Mouse (Mus musculus) myocyte (in vitro differentiated cells): ENCODE data around the gene Camk1g.

Experiments used
- CEBPB ChIP-seq: IDR thresholded peaks from 2 replicates; pipeline ENCODE4 v1.6.1; 2011; ENCODE audit warnings: mild to moderate bottlenecking, moderate library complexity; ENCODE audit not compliant: poor library complexity, insufficient read depth, severe bottlenecking
- E2F4 ChIP-seq: IDR thresholded peaks from one replicate; pipeline ENCODE4 v1.6.1; 2011; ENCODE audit warnings: mild to moderate bottlenecking, control low read depth, moderate library complexity; ENCODE audit not compliant: insufficient read depth
- MAX ChIP-seq: IDR thresholded peaks from one replicate; pipeline ENCODE4 v1.6.1; 2011; ENCODE audit warnings: low read depth, mild to moderate bottlenecking, control low read depth
- MYOD1 ChIP-seq, 3 experiments: IDR thresholded peaks; one replicate each; pipeline ENCODE4 v1.6.1; 2011; ENCODE audit warnings: control low read depth in 2 of 3, low read depth in 2 of 3, mild to moderate bottlenecking in 2 of 3, moderate library complexity in 1 of 3; ENCODE audit not compliant: insufficient read length in 2 of 3, control insufficient read depth in 1 of 3
- MYOG ChIP-seq, 3 experiments: IDR thresholded peaks; one replicate each; pipeline ENCODE4 v1.6.1; 2011; ENCODE audit warnings: control low read depth in 2 of 3, low read depth in 2 of 3, mild to moderate bottlenecking in 2 of 3; ENCODE audit not compliant: insufficient read length in 2 of 3, control insufficient read depth in 1 of 3, insufficient read depth in 1 of 3
- POLR2A ChIP-seq: IDR thresholded peaks from one replicate; pipeline ENCODE4 v1.6.1; 2011; ENCODE audit warnings: low read depth, mild to moderate bottlenecking, control low read depth, moderate library complexity; ENCODE audit not compliant: insufficient read length
- POLR2AphosphoS2 ChIP-seq: IDR thresholded peaks from one replicate; pipeline ENCODE4 v1.6.1; 2011; ENCODE audit warnings: low read depth, control low read depth; ENCODE audit not compliant: insufficient read length
- REST ChIP-seq: IDR thresholded peaks from one replicate; pipeline ENCODE4 v1.6.1; 2011; ENCODE audit warnings: mild to moderate bottlenecking, control low read depth, moderate library complexity; ENCODE audit not compliant: insufficient read depth, insufficient read length
- SRF ChIP-seq: IDR thresholded peaks from one replicate; pipeline ENCODE4 v1.6.1; 2011; ENCODE audit warnings: low read depth; ENCODE audit not compliant: control insufficient read depth, insufficient read length
- TCF12 ChIP-seq: IDR thresholded peaks from one replicate; pipeline ENCODE4 v1.6.1; 2011; ENCODE audit warnings: mild to moderate bottlenecking, control low read depth; ENCODE audit not compliant: poor library complexity, insufficient read depth, severe bottlenecking
- TCF3 ChIP-seq: IDR thresholded peaks from one replicate; pipeline ENCODE4 v1.6.1; 2011; ENCODE audit warnings: low read depth, control low read depth; ENCODE audit not compliant: insufficient read length
- USF1 ChIP-seq: IDR thresholded peaks from one replicate; pipeline ENCODE4 v1.6.1; 2011; ENCODE audit warnings: low read depth, mild to moderate bottlenecking, control low read depth, moderate library complexity

DNA sequence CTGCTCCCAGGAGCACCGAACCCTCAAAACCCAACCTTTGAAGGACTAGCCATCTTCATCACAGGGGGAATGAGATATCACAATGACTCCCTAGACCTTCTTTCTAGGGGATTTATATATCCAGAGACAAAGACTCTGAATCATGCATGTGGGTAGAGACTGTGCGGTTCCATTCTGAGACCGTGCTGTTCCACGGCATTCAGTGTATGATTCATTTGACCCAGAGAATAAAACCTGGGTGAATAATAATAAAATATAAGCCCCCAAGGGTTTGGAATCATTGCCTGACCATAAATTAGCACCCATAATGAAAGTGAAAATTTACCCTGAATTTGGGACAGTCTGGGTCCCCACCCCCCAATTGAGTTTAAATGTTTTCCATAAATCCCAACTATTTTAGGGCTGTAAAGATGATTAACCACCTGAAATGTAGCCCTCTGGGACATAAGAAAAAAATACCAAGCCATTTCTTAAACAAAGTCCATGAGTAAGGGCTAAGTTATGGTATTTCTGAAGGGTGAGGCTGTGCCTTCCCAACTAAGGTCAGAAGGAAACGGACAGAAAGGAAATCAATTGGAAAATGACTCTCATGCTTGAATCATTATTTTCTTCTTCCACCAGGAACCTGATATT lies 43.4 kb upstream of the Camk1g start:
- TF ChIP-seq POLR2AphosphoS2 = no peak
- TF ChIP-seq POLR2A = no peak
- no peak for TF ChIP-seq MAX
- no peak for TF ChIP-seq MYOD1 (IDR thresholded peaks at IDR 0.05; ENCODE audit: control insufficient read depth in 1 of 3, insufficient read length in 2 of 3, low read depth in 2 of 3)
- no peak for TF ChIP-seq TCF12
- TF ChIP-seq E2F4 = no peak
- no peak for TF ChIP-seq MYOG (IDR thresholded peaks at IDR 0.05; ENCODE audit: control insufficient read depth in 1 of 3, insufficient read depth in 1 of 3, insufficient read length in 2 of 3, low read depth in 2 of 3)
- TF ChIP-seq REST = no peak
- no peak for TF ChIP-seq USF1
- no peak for TF ChIP-seq TCF3
- no peak for TF ChIP-seq CEBPB
- no peak for TF ChIP-seq SRF
